Mouse (Mus musculus) heart, adult 9 months (tissue): ENCODE results near the gene Ntng1.

Experiments used
- DNase-seq, 2 experiments: peaks; one replicate each; pipeline ENCODE4 v3.0.0; 2022; ENCODE audit warnings: low spot score in 2 of 2

The Ntng1 gene

DNA sequence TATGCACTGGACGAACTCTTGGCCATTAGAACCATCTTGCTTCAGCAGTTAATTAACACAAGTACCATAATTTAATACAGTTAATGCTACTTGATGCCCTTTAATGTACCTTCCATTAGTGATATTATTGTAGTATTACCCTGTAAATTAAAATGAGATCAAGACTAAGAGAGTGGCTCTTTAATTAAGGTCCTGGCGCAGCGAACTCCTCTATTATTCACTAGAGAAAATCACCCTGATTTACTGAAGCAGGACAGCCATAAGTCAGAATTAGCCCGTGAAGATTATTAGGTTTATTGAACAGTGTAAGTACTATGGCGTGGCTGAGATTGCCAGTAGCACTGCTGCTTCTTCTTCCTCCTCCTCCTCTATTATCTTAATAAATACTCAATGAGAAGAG, 212.8 kb downstream of the Ntng1 start:
- DNase-seq: no peak

DNA sequence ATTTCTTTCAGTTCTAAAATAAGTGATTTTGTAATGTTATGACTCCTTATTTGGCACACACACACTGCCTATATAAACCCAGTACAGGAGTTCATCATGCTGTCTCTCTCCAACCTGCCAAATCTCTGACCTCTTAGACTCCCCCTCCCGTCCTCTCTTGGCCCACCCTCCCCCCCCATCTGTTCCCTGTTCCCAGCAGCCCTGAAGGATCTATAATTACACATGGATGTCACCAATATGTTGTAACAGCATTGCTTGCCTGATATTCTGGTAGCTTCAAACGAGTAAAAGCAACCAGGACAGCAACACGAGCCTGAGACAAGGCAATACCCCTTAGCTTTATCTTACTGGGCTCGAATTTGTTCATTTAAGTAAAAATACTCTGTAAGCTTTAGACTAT, 220.0 kb downstream of the Ntng1 start:
- no peak for DNase-seq

DNA sequence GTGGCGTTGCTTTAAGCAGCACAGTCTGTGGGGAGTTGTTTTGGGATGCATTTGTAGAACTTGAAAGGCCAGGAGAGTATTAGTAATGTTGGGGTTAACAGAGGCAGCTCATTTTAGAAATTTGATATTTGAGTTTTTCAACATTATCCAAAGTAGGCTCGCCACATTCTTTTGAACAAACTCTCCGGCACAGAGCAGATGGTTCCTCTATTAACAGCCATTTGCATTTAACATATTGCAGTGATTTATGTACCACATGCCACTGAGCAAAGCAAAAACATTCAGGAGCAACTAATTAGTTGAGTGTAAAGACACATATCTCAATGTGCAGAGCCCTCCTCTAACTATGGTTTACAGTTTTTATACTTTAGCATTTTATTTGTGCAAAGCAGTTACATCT, 224.8 kb downstream of the Ntng1 start:
- no peak for DNase-seq

DNA sequence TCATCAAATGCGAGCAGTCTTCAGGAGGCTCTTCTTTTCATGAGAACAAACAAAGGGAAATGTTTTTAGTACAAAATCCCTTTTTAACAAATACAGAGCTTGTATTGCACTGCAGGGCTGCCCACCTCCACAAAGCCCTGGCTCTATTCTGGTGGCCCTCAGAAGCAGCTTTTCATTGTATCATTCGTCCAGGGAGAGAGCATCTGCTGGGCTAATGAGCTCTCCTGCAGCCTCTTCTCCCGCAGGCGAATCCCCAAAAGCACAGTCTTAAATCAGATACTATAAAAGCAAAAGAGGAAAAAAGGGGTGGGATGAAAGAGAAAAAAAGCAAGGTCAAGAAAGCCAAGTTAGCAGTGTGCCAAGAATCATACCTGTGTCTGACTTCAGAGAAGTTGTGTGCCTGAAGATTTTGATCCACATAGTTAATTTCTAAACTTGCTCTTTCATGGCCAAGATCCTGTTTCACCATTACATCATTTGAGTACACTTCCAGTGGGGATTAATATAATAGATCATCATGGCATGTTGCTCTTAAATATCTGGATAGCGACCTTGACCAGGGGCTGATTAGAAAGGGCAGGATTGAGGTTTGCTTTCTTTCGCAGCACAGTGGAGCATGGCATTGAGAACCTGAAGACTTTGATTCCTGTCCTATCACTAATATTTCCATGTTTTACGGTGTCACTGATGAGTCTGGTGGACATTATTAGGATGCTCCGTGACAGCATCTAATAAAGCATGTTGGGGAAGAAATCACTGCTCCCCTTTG, 225.7 kb downstream of the Ntng1 start:
- DNase-seq: no peak

DNA sequence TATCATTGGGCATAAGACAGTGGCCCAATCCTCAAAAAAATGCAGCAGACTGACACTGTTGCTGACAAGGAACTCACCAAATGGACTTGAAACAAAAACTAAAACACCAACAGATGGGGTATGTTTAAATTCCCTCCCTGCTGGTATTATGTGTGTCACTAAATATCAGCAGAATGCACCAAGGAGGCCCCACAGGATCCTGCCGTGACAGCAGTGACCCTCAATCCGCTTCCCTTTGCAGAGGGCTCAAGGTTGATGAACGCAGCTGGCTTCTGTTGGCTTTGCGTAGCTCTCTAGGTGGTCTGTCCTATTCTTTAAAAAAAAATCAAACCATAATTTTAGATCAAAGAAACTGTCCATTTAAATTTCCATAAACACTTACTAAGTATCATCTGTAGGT, 226.7 kb downstream of the Ntng1 start:
- DNase-seq: no peak

DNA sequence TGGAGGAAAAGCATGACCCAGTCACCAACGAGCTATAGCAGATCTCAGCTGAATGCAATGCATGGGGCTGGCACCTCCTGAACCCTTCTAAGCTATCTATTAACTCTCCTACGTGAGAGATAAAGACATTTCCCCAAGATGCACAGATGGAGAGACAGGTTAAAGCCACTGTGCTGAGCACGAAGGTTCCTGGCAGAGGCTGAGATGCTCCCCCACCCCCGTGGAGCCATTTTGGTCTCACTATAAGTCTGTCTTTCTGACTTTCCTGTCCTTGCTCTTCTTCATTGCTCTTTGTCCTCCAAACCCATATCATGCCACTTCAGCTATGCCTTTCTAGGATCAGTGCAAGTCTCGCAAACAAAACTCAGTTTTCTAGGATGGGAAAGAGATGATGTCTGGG, 229.6 kb downstream of the Ntng1 start:
- DNase-seq: no peak

DNA sequence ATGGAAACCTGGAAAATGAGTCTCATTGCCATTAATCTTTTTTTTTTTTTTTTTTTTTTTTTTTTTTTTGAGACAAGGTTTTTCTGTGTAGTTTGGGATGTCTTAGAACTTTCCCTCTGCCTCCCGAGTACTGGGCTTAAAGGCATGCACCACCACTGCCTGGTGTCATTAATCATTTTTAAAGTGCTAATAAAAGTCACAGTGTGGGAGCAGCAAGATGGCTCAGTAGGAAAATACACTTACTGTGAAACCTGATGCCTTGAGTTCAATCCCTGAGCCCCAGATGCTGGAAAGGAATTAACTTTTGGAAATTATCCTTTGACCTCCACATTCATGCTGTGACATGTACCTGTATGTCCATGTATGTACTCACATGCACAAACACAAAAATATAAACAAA, 253.2 kb downstream of the Ntng1 start:
- no peak for DNase-seq

DNA sequence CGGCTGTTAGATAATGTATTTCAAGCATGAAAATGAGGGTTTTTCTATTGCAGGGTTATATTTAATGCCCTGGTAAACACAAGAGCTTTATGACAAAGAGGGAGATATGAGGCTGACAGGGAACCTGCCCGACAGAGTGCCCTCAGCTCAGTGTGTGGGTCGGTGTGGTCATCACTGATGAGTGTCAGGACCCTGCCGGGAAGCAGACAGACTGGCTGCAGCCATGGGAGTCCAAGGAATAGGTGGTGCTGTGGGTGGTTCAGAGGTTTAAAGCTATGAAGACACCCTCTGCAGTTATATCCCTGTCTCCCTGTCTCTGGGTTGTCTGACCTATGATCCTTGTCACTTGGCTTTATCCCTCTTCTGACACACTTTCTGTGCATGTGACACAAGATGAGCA, 258.1 kb downstream of the Ntng1 start:
- no peak for DNase-seq

DNA sequence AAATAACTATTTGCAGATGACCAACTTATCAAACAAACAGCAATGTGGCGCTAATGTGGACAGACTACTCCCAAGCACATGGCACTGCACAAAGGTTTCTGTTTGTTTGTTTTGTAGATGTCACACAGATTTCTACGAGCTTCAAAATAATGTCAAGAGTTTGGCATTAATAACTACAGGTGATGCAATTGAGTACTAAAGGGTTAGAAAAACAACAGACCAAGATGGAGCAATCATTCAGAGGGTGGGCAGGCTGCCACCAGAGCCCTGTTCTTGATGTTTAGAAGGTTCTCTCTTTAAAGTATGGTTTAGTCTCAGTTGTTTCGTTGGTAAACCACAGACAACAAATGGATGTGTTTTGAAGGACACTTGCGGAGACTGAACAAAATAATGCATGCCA, 264.8 kb downstream of the Ntng1 start:
- no peak for DNase-seq

DNA sequence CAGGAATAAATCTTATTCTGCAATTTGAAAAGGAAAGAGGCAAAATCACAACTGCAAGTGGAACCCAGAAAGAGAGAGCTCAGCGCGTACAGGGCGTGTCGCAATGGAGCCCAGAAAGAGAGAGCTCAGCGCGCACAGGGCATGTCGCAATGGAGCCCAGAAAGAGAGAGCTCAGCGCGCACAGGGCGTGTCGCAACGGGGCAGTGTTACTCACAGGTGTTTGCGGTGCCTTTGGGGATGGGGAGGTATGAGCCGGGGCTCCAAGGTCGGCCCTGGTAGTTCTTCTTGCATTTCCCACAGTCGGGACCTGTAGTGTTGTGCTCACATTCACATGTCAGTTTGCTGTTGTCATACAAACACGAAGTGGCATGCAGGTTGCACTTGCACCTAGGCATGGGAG, 271.8 kb downstream of the Ntng1 start:
- no peak for DNase-seq

DNA sequence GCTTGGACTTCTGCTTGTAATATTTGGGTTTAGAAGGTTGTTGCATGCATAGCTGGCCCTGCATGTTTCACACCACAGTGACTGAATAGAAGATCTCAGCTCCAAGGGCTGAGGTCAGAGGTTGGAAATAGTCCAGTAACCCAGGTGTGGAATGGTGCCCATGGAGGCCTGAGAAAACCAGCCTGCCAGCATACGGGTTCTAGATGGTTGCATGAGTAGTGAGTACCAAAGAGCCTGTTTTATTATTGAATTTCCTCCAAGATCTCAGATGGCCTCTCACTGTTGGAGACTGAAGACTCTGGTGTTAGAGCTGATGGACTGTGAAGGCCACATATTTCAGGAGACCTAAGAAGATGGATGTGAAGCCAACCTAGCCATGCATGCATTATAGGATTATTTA, 285.5 kb downstream of the Ntng1 start:
- no peak for DNase-seq

DNA sequence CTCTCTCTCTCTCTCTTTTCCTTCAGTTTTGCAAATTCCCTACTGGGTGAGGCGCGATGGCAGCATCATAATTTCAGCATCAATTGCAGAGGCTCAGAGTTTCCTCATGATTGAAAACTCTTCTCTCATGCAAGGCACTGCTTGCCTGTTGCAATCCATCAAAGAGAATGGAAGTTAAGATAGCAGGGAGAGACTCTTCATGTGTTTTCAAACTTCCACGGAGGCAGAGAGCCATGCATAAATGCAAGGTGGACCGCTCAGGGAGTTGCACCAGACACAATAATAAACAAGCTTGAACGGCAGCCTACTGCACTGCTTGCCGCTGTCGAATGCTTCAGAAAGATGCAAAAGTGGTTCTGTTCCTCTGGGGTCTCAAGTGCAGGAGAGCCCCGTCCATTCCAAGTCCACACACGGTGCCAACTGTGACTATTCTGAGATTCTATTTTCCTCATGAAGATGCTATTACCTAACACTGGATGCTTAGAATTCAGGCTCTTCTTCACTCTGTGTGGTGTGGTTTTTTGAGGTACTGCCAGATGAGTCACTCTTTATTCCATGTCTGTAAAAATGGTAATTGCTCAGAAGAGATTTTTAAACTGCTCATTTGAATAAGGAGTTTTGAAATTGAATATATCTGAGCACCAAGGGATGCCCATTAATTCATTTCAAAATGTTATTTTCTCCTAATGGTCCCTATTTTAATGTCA, 289.2 kb downstream of the Ntng1 start:
- no peak for DNase-seq

DNA sequence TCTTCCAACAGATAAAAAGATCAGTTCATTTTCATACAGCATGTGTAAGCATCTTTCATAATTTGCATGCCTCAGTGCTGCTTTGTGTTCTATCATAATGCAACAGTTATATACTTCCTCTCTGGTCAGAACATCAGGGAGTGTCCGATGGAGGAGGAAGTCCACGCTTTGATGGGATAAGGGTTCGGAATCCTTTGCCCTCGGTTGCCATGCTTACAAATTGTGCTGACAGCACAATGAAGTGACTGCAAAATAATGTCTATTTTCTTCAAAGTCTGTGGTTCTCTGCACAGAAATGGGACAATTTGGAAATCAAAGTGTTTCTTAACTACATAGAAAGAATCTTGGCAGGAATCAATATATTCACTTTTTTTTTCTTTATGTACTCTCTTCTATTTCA, 297.2 kb downstream of the Ntng1 start:
- no peak for DNase-seq

DNA sequence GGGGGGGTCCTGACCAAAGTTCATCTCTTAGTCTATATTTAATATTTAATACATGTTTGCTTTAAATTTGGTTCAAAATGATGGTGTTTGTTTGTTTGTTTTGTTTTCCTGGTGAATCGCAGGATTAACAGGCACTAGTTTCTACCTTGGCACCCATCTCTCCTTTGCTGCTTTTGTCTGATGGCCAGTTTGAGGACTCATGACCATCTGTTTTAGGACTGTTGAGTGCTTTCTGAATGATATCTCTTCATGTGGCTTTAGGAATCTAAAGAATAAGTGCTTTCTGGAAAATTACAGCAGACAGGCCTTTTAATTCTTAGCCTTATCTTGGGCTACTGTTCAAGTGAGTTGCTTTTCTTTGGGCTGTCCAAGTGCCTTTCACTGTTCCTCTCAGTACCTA, 318.0 kb downstream of the Ntng1 start:
- no peak for DNase-seq

DNA sequence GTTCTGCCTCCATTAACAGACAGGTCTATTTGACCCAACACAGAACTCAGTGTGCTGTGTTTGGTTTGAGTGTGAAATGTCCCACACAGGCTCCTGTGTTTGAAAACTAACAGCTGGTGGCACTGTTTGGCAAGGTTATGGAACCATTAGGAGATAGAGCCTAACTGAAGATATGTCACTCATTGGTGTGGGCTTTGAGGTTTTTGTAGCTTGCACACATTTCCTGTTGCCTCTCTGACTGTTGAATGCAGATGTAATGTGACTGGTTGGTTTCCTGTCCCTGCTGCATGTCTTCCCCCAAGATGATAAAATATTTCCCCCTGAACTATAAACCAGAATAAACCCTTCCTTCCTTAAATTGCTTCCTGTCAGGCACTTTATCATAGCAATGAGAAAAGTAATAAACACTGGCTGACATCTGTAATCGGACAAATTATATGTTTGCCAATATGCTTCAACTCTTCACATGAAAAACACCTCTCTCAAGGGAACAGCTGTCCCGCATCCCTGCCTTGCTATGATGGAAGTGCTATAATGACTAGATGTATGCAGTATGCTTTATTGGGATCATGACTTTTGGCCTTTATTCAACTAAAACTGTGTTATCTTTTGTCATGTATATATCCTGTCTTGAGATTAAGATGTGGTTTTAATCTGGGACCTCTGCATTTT, 320.9 kb downstream of the Ntng1 start:
- no peak for DNase-seq

DNA sequence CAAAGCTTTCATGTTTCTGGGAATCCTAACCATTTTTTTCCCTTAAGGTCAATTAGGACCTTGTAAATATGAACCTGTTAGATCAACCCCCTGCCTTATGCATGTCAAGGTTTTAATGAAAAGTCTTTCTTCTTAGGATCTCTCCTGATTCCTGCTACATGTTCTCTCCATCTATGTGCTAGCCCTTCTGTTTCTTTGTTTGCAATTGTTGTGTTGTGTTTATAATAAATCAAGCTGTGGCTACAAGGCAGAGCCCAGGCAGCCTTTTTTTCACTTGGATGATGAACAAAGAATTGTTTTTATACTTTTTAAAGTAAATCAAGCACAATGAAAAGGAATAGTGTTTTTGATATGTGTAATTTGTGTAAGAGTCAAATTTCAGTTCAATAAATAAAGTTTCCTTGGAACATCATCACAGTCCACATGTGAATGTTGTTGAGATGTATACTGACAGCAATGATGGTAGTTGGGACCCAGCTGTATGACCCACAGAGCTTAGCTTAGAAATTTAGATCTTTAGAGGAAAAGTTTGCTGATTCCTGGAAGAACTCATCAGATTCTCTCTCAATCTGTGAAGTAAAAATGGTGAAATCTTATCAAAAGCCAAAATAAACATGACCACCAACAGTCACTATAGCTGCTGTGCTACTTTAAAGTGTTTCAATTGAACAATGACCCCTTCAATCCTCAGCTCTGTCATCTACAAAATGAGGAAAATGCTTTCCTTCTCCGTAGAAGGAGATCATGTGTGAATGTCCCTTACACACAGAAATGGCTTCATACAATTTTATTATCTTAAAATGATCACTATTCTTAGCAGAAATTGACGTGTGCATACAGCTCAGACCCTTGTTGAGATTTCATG, 324.8 kb downstream of the Ntng1 start:
- no peak for DNase-seq

DNA sequence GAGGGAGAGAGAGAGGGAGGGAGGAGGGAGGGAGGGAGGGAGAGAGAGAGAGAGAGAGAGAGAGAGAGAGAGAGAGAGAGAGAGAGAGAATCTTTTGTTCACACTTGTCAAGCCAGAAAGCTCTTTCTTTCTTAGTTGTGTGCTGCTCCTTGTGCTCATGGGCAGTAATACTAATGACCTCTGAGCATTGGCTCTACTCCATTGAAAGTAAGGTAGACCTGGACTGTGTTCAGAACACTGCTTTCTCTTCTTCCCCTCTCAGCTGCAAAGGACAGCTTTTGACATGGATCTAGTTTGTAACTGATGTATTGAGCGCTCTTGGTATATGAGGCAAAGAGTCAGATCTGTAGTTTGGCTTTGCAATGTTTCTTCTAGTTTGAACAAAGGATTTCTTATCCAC, 334.7 kb downstream of the Ntng1 start:
- no peak for DNase-seq

DNA sequence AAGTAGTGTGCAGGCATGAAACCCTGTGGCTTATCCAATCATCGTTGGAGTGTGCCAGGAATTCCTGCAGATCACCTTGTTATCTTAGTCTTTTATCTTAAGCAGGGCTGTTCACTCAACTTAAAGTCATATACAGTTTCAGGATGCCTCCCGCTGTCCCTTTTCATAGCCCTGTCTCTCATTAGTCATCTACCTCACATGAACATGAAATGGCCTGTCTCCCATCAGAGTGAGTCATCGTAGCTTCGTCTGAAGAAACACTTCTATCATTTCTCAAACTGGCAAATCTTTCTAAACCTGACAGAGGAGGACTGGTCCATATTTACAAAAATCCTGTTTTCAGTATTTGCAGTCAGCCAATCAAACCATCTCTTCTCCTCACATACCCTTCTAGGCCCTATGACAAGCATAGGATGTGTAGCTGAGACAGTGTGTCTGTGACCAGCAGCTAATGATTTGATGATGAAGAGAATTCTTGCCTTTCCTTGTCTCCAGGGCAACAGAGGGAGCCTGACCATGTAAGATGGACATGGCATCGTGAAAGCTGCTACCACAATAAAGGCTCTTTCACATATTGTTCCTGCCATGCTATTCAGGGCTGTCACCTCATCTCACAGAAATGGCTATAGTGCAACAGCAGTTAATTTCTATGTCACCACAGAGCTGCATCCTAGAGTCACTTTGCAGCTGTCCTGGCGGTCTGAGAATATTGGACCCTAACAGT, 336.4 kb downstream of the Ntng1 start:
- no peak for DNase-seq

DNA sequence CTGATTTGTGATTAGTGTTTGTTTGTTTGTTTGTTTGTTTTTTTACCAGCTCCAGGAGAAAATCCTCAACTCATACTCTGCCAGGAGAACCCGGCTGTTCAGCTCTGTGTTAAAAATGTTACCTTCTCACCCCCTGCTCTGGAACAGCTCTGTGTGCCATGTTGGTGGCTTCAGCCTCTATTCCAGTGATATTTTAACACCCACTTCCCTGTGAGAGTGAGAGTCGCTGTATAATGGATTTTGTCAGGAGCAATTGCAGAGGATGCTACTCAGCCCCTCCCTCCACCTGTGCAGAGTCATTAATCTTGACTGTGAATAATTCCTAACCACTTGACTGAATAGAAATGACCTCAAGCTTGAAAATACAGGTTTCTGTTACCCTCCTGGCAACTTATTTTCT, 339.7 kb downstream of the Ntng1 start:
- DNase-seq: no peak

DNA sequence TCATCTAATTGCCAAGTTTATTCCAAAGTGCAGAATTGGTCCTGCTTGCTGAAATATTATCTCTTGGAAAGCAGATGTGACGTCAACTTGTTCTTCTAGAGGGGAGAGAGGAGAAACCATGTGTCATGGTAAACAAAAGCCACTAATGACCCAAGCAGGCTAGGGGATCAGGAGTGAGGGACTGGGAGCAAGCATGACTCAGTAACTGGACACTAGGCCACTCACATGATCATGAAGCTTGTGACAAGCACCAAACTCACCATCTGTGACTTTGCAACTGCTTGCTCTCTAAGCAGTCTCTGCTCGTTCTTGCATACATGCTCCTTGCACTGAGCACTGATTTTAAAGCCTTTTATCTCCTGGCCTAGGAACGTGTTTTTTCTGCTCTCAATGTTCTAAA, 340.2 kb downstream of the Ntng1 start:
- no peak for DNase-seq

DNA sequence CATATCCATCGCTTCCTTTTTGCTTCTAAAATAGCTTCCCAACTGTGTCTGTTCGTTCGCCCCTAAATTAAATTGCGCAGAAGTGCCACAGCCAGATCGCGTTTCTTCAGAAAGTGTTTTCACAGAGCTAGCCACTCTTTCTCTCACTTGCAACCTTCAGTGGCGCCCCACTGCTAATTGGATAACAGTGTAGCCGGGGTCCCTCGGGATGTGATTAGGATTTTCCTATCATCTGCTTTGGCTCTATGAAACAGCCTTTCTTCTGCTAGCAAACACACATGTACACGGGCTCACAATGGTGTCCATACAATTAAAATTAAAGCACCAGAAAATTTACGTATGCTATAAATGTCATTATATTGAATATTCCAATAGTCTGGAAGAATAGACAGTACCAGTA, 346.5 kb downstream of the Ntng1 start:
- DNase-seq: no peak

DNA sequence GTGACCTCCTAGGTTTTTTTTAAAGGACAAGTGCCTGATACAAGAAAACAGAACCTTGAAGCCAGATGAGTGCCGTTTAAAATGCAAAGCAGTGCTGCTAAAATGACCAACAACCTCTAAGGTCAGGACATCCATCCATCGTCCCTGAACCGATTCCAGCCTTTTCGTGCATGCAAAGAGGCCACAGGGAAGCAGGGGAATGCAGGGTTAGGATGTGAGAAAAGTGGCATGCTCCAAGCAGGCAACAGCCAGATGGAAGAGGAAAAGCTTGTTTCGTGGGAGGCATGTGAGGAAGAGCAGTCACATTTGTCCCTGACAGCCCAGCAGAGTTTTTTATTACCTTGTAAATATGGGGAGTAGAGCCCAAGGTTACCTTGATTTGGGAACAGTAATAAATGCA, 360.6 kb downstream of the Ntng1 start:
- no peak for DNase-seq
